21 mouse cellular contexts compared by ENCODE assay signal in the genomic region with DNA sequence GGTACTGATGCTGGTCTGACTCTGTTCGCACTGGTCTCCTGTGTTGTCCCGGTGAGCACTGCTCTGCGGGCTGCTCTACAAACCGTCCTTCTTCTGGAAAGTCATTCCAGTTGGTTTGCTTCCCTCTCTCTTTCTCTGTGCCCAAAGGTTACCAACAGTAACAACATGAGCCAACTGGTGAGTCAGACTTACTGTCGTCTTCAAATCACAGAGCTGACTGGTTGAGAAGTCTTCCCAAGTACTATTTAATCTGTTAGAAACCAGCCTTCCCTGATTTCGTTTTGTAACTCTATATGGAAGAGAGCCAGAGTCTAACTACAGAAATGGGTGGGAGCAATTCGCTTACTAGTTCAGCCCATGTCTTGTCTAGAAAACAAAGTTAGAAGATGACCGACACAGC. TPM values are rescaled to one million over a fixed set of nuclear protein-coding genes. Genes with fewer than 3 reads are reported as not detected.
DNase-seq lines count a peak whose midpoint lies in the region; ATAC-seq and TF ChIP-seq lines count a peak whose summit lies in the region.
"Had no signal": no experiment of that assay in that cellular context is flagged by ENCODE, and none has a peak within 500 bp of the region (broad histone marks: within the 10 kb centered on the region; RNA-seq: fewer than 3 reads in every experiment).

No protein-coding gene starts in this region.

- WGBS in kidney, adult 2 months: 69% methylated on average over 8 of the region's 8 CpGs
- 95% methylated on average over 8 of the region's 8 CpGs for WGBS in forebrain, embryonic 16.5 days

- H3K36me3 ChIP-seq in kidney, adult 2 months (ENCODE audit: control insufficient read depth, insufficient read depth, low read length): no peaks in the 10 kb centered on the region
- no peaks in the 10 kb centered on the region for H3K36me3 ChIP-seq in forebrain, embryonic 16.5 days (ENCODE audit: control insufficient read depth, insufficient read depth)
- H3K36me3 ChIP-seq: embryonic facial prominence, embryonic 15.5 days; forebrain, embryonic 12.5 days; limb, embryonic 10.5 days had no signal

- H3K27ac ChIP-seq in kidney, adult 2 months (ENCODE audit: insufficient read depth, low read depth, low read length): peak overlapping the region; percentile 18; the same call in 1 of the 2 replicates
- H3K27ac ChIP-seq in forebrain, embryonic 16.5 days (ENCODE audit: low read length): no peak overlapping the region
- H3K27ac ChIP-seq: embryonic facial prominence, embryonic 15.5 days; forebrain, embryonic 12.5 days; hindbrain, postnatal 0 days; limb, embryonic 10.5 days; liver, embryonic 14.5 days; midbrain, embryonic 13.5 days had no signal

- ATAC-seq in forebrain, embryonic 16.5 days: no peak
- ATAC-seq: hindbrain, postnatal 0 days; midbrain, embryonic 13.5 days had no signal

- peak; percentile 38 for DNase-seq in adrenal gland, postnatal 14 days
- DNase-seq in adrenal gland, adult 8-10 months: no peak
- DNase-seq in kidney, adult 2 months: peak; percentile 68
- no peak for DNase-seq in kidney, postnatal 10 days
- DNase-seq in right cerebral cortex, adult 18-20 months: peak; percentile 42
- no peak for DNase-seq in right cerebral cortex, postnatal 36 days (ENCODE audit: low spot score in 2 of 2)
- DNase-seq in urinary bladder, postnatal 14 days (ENCODE audit: low spot score): no peak
- DNase-seq: B cell, adult 2 months; cerebellum, adult 2 months; gastrocnemius, postnatal 25 days; heart, postnatal 36 days; layer of hippocampus, postnatal 36 days had no signal

- H3K27me3 ChIP-seq in kidney, adult 2 months (replicated peaks; ENCODE audit: control insufficient read depth, insufficient read depth, low read length): no peaks in the 10 kb centered on the region
- no peaks in the 10 kb centered on the region for H3K27me3 ChIP-seq in forebrain, embryonic 16.5 days (replicated peaks; ENCODE audit: control insufficient read depth, insufficient read depth, low read length)
- H3K27me3 ChIP-seq: embryonic facial prominence, embryonic 15.5 days; forebrain, embryonic 12.5 days; midbrain, embryonic 13.5 days had no signal

- H3K4me2 ChIP-seq in forebrain, embryonic 16.5 days (ENCODE audit: low read length): no peak overlapping the region
- H3K4me2 ChIP-seq: embryonic facial prominence, embryonic 15.5 days; forebrain, embryonic 12.5 days; heart, embryonic 11.5 days; midbrain, embryonic 13.5 days had no signal

- H3K4me1 ChIP-seq in kidney, adult 2 months (ENCODE audit: control insufficient read depth, insufficient read depth, low read length): peaks cover 11% of the 10 kb centered on the region; the same call in 1 of the 2 replicates
- H3K4me1 ChIP-seq in forebrain, embryonic 16.5 days (replicated peaks; ENCODE audit: control insufficient read depth, insufficient read depth, low read length): 0 out of 2 replicates have a peak, but pooled peaks cover 5% of the 10 kb centered on the region
- H3K4me1 ChIP-seq: forebrain, embryonic 12.5 days had no signal

- no peak overlapping the region for H3K4me3 ChIP-seq in kidney, adult 2 months (ENCODE audit: insufficient read depth, low read depth, low read length)
- H3K4me3 ChIP-seq in forebrain, embryonic 16.5 days (replicated peaks; ENCODE audit: low read length): no peak overlapping the region
- H3K4me3 ChIP-seq: embryonic facial prominence, embryonic 15.5 days; forebrain, embryonic 12.5 days; limb, embryonic 10.5 days; midbrain, embryonic 13.5 days; myocyte had no signal

- H3K9me3 ChIP-seq in forebrain, embryonic 16.5 days (ENCODE audit: control insufficient read depth, low read length): no peaks in the 10 kb centered on the region
- H3K9me3 ChIP-seq: embryonic facial prominence, embryonic 15.5 days; forebrain, embryonic 12.5 days; limb, embryonic 10.5 days; midbrain, embryonic 13.5 days had no signal

- no peak overlapping the region for H3K9ac ChIP-seq in forebrain, embryonic 16.5 days (replicated peaks; ENCODE audit: low read depth, low read length)
- H3K9ac ChIP-seq: embryonic facial prominence, embryonic 15.5 days; forebrain, embryonic 12.5 days; liver, embryonic 14.5 days; midbrain, embryonic 13.5 days had no signal

- TF ChIP-seq CTCF in kidney, adult 2 months (conservative IDR thresholded peaks at IDR 0.05; ENCODE audit: insufficient read depth, insufficient read length, low read depth, low read length): no peak

- no peak for TF ChIP-seq POLR2A in kidney, adult 2 months (IDR thresholded peaks at IDR 0.05; ENCODE audit: low read depth, low read length)

RNA-seq across cellular contexts. Expression of a gene that starts 5.5 kb away (rescaled TPM):
- total RNA-seq in adrenal gland, postnatal 14 days (2021): 33.9 and 39.1 TPM in 2 replicates
- 10 to 100 TPM; 22.8 to 27.1 (median 26.5) TPM for total RNA-seq in adrenal gland, adult 8-10 months (2022)
- polyA plus RNA-seq in kidney, adult 2 months (2012; rRNA removed): 22.8 and 25.2 TPM in 2 replicates
- 14.0 and 15.9 TPM in 2 replicates for polyA plus RNA-seq in forebrain, embryonic 16.5 days (2015; fragmentation: Nextera tagmentation; extraction: Ambion mirVana)

Comparison
In these comparisons a context has a peak if more than half of its experiments do, and no peak if none do; other contexts are left out.
1. DNase-seq: peak in adrenal gland, postnatal 14 days (single experiment), kidney, adult 2 months (single experiment) and right cerebral cortex, adult 18-20 months (single experiment); none in adrenal gland, adult 8-10 months (single experiment), kidney, postnatal 10 days (single experiment), right cerebral cortex, postnatal 36 days (0 of 2) and urinary bladder, postnatal 14 days (single experiment).